Mouse (Mus musculus): ENCODE data around the gene Ehd1.

DNA sequence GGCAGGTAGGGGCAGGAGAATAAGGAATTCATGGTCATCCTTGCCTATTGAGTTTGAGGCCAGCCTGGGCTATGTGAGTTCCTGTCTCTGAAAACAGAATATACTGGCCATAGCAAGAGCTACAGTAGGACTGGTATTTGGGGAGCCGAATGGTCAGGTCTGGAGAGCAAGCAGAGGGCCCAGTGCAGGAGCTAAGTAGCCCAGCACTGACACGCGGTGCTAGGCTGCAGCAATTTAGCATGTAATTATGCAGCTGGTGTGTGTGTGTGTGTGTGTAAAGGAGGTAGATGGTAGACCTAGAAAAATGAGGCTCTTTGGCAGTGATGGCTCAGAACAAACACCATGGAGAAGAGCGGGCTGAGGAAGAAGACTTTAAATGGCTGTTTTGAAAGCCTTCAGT lies 71.1 kb downstream of the Ehd1 start:
- no peak for TF ChIP-seq CTCF (IDR thresholded peaks at IDR 0.05; ENCODE audit: low read depth, low read length)
- no peak for TF ChIP-seq POLR2A (IDR thresholded peaks at IDR 0.05; ENCODE audit: borderline replicate concordance, low read depth, low read length)

Data from bone marrow macrophage, adult 2 months (primary cell).